Mouse (Mus musculus) embryonic stem cell, embryonic (primary cell): ENCODE measurements around the gene Pitpna.

Experiments
- CTCF ChIA-PET, 4 experiments: fragments of 300-600 bp in 2 of 4; fragments of 350-600 bp in 2 of 4; sonication (Branson Sonifier 250); formaldehyde crosslinking; loops; one replicate each; lab custom pipeline; 2022; ENCODE audit warnings: inconsistent platforms in 2 of 4; lab: Charles Lee
- POLR2A ChIA-PET, 4 experiments: fragments of 300-600 bp in 2 of 4; fragments of 350-600 bp in 2 of 4; sonication (Branson Sonifier 250); formaldehyde crosslinking; loops; one replicate each; lab custom pipeline; 2022; ENCODE audit warnings: antibody characterized with exemption in 4 of 4, inconsistent platforms in 1 of 4; lab: Charles Lee

Gene Pitpna

DNA sequence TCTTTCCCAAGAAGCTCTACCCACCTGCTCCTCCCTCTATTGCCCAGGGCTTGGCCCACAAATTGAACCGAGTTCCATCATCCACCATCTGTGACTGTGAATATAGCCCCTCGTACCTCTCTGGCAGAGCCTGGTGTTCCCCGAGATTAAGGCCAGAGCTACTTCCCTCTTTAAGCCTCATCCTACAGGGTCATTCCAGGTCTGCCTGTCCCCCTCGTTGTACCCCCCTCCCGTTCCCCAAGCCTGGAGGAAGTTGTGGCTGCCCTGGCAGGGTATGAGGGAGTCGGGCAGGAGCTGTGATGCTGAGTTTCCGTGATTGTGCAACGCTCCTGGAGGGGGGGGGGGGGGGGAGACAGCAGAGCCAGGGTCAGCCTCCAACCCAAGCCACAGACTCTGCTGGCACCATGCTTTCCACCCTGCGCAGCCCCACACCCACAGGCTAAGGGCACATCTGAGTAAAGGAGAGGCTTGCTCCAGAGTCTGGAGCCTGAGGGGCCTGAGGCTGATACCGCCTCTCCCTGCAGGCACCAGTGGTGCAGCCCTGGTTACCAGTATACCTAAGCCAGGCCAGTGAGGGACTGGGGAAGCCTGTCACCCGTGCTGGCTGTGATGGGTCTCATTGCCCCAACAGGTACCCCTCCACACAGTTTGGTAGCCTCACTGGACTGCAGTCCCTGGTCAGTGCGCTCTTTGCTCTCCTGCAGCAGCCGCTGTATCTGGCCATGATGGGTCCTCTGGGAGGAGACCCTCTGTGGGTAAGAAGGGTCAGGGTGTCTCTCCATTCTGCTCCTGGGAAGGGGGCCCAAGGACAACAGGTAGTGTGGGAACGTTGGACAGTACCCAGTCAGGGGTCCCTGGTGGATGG lies 16.5 kb upstream of the Pitpna start:
- ChIA-PET CTCF (interaction anchor here (0.6 to 4.9 kb wide), 8 partner anchors 13 to 590 kb away, joined by 3 to 49 read pairs (median 4); partner anchors contain the start of genes Slc43a2 (in 2 of the 4), Pitpna (in 1 of the 4) and Rilp (in 1 of the 4)), POLR2A (interaction anchor here in 3 of 4 experiments (0.6 to 3.6 kb wide), 10 partner anchors 10 to 110 kb away, joined by 3 to 18 read pairs (median 4); partner anchors contain the start of genes Slc43a2 (in 2 of the 3), Prpf8 (in 1 of the 3), Rilp (in 1 of the 3) and Tlcd2 (in 1 of the 3))

DNA sequence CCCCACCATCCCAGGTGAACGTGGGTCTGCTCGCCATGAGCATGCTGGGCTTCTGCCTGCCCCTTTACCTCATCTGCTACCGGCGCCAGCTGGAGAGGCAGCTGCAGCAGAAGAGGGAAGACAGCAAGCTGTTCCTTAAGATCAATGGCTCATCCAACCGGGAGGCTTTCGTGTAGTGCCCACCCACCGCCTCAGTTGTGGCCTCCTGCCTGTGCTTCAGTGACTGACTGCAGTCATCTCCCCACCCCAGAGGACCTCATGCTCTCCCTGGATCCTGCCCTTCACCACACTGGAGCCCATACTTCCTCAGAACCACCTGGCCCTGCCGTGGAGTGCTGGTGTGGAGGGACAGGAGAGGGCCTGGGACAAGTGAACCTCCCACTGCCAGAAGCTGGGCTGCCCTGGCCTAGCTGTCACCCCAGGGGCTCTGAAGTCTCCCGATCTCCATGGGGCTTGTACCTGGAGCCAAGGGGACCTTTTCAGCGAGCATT lies 15.6 kb upstream of the Pitpna start:
- CTCF ChIA-PET: interaction anchor here (0.6 to 4.9 kb wide), 14 partner anchors 12 to 62 kb away, joined by 3 to 49 read pairs (median 4); partner anchors contain the start of genes Slc43a2 (in 3 of the 4), Pitpna (in 1 of the 4) and Rilp (in 1 of the 4)

DNA sequence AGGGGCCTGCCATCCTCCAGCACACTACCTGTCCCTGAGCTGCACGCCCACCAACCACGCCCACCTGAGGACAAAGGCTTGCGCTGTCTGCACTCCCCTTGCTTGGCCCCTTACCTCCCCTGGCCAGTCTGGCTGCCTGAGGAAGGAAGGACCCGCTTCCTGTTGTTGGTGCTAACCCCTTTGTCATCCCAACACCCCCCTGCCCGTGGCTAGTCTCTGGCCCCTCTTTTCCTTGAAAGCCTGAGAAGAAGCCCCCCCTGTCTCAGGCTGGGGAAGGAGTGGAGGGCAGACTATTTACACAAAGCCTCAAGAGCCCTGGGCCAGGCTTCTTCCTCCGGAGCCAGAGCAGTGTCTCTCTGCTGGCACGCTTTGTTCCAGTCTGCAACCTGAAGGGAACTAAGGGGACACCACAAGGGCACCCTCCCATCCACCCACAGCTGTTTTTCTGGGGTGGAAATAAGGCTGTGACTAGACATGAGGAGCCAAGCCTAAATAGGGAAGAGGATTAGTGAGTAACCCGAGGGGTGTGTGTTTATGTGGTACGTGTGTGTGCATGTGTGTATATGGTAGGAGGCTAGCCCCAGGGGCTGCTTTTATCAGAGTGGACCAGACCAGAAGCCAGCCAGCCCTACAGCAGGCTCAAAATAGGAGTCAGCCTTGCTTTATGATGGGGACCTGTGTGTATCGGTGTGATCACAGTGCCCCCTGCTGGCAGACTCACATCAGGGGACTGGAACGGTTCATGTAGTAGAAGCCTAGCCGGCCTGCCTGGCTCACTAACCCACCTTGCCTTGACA lies 14.8 kb upstream of the Pitpna start:
- ChIA-PET POLR2A (interaction anchor here in 3 of 4 experiments (0.6 to 3.6 kb wide), 13 partner anchors 9 to 141 kb away, joined by 3 to 18 read pairs (median 4); partner anchors contain the start of genes Pitpna (in 2 of the 3), Slc43a2 (in 2 of the 3), Prpf8 (in 1 of the 3) and Rilp (in 1 of the 3)), CTCF (interaction anchor here (0.6 to 4.9 kb wide), 23 partner anchors 10 to 324 kb away, joined by 3 to 49 read pairs (median 3); partner anchors contain the start of genes Slc43a2 (in 3 of the 4), Pitpna (in 1 of the 4) and Rilp (in 1 of the 4))

More for the DNA sequence above, 15.6 kb upstream of the Pitpna start:
- POLR2A ChIA-PET: interaction anchor here in 3 of 4 experiments (0.6 to 3.6 kb wide), 14 partner anchors 8 to 142 kb away, joined by 3 to 18 read pairs (median 4); partner anchors contain the start of genes Pitpna (in 2 of the 3), Slc43a2 (in 2 of the 3), Prpf8 (in 1 of the 3) and Rilp (in 1 of the 3)

DNA sequence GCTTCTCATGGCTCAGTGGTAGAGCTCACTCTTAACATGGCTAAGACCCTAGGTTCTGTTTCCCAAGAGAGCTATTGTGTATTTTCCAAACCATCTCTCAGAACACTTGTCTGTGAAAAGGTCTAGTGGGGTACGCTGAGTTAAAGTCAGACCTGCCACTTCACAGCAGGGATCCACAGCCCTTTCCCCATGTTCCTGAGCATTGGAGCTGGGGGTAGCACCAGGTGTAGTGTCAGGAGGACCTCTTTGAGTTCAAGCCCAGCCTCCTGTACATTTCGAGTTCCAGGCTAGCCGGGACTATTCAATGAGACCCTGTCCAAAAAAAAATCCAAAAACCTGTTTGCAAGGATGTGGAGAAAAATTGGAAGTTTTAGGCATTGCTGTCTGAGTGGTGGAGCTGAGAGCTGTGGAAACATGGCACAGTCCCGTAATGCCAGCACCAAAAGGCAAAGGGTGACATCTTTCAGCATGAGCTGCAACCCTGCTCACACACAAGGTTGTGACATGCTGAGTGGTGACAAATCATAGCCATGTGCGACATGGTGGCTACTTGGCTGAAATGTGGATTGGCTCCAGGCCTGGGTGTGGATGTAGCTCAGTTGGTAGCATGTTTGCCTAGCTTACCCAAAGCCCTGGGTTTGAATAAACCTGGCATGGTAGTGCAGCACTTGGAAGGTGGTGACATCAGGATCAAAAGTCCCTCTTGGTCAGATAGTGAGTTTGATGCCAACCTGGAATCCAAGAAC lies 13.3 kb upstream of the Pitpna start:
- ChIA-PET POLR2A (interaction anchor here in 3 of 4 experiments (0.6 to 3.6 kb wide), 7 partner anchors 11 to 113 kb away, joined by 3 to 18 read pairs (median 3); partner anchors contain the start of genes Slc43a2 (in 1 of the 3) and Tlcd2 (in 1 of the 3)), CTCF (interaction anchor here (0.5 to 4.9 kb wide), 15 partner anchors 12 to 172 kb away, joined by 3 to 49 read pairs (median 4); partner anchors contain the start of genes Rilp (in 1 of the 4) and Slc43a2 (in 1 of the 4))

DNA sequence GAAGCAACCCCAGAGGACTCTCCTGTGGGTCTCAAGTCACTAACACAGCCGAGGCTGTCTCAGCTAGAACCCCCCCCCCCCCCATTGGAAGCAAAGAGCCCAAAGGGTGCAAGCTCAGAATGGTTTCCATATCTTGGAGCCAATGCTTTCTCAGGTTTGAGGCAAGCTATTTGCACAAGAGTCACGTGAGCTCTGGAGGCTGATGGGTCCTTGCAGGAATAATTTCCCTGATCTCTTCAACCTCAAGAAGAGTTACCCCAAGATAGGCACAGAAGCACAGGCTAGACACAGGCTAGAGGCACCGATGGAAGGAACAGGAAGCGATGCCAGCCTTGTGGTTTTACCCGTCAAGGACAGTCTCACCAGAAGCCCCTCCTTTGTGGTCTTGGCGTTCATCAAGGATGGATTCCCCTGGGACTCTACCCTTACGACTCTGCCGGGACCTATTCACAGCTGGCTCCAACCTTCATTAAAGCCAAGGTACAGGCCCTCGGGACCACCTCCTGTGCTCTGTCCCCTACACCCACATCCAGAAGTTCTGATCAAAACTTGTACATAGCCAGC lies 12.3 kb upstream of the Pitpna start:
- ChIA-PET CTCF (interaction anchor here (0.6 to 2.1 kb wide), 7 partner anchors 9 to 323 kb away, joined by 3 to 10 read pairs (median 4); no protein-coding TSS in a partner anchor), POLR2A (interaction anchor here (0.6 to 2.2 kb wide), 10 partner anchors 10 to 556 kb away, joined by 3 to 5 read pairs (median 4); partner anchors contain the start of genes Pitpna (in 1 of the 4) and Tlcd2 (in 1 of the 4))

DNA sequence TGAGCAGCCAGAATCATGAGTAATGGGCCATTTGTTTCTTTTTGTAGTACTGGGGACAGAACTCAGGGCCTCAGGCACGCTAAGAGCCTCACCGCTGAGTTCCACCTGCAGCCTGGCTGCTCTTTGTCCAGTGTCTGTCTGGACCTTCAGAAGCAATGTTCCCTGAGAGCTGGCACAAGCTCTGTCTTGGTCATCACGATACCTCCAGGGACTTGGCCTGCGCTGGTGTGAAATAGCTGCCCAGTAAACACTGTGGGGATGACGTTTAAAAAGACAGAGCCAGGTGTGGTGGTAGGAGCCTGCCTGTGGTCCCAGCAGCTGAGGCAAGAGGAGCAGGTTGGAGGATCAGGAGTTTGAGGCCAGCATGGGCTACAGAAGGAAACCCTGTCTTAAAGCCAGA lies 9.3 kb upstream of the Pitpna start:
- CTCF ChIA-PET: interaction anchor here in 1 of 4 experiments (1.5 kb wide), 1 partner anchor 9 kb away, joined by 4 read pairs; the partner anchor contains the start of gene Pitpna
- POLR2A ChIA-PET: interaction anchor here in 1 of 4 experiments (1.2 kb wide), 1 partner anchor 9 kb away, joined by 4 read pairs; the partner anchor contains the start of gene Pitpna

DNA sequence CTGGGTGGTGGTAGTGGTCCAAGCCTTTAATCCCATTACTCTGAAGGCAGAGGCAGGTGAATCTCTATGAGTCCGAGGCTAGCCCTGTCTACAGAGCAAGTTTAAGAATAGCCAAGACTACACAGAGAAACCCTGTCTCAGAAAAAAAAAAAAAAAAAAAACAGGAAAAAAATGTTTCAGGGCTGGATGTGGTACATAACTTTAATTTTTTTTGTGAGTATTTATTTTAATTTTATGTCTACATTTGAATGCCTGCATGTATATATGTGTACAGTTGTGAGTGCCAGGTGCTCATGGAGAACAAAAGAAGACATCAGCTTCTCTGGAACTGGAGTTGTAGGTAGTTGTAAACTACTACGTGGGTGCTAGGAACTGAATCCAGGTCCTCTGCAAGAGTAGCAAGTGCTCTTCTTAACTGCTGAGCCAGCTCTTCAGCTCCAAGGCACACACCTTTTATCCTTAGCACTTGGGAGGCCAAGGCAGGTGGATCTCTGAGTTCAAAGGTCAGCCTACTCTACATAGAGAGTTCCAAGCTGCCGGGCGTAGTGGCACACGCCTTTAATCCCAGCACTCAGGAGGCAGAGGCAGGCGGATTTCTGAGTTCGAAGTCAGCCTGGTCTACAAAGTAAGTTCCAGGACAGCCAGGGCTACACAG lies 6.3 kb upstream of the Pitpna start:
- ChIA-PET POLR2A (interaction anchor here in 3 of 4 experiments (0.6 to 1.2 kb wide), 3 partner anchors 18 to 51 kb away, joined by 3 read pairs; no protein-coding TSS in a partner anchor), CTCF (interaction anchor here in 2 of 4 experiments (0.6 to 0.7 kb wide), 2 partner anchors 51 to 211 kb away, joined by 3 to 4 read pairs; no protein-coding TSS in a partner anchor)

DNA sequence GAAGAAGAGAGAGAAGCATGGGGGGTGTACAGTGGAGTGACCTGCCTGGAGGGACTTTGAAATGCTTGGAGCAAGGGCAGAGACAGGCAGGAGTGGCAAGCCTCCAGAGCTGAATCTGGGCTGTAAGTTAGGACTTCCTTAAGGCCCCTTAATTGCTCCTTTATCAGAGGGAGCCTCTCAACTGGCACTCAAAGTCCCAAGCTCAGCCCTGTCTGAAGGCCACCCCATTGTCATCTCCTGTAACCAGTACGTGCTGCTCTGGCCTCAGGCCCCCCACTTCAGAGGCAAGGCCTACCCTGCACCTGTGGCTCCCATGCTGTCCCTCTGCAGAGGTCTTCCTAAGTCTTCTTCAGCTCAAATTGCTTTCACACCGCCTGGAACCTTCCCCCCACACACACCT lies 4.4 kb upstream of the Pitpna start:
- ChIA-PET POLR2A (interaction anchor here in 2 of 4 experiments (0.6 to 1.3 kb wide), 4 partner anchors 14 to 123 kb away, joined by 3 to 10 read pairs (median 3); no protein-coding TSS in a partner anchor), CTCF (interaction anchor here in 3 of 4 experiments (0.6 to 1.2 kb wide), 3 partner anchors 25 to 186 kb away, joined by 3 read pairs; partner anchors contain the start of gene Tlcd2 (in 1 of the 3))

DNA sequence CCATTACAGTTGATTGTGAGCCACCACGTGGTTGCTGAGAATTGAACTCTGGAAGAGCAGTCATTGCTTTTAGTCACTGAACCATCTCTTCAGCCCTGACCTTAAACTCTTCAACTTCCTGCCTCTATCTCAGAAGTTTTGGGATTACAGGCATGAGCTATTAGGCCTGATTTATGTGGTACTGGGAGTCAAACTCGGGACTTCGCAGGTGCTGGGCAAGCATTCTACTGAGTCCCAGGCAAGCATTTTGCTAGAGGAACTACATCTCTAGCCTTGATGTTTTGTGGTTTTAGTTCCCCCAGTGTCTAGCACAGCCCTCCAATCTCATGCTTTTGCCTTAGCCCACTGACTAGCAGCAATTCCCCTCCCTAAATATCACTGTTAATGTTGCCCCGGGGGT lies 2.8 kb upstream of the Pitpna start:
- CTCF ChIA-PET: no interaction called here

DNA sequence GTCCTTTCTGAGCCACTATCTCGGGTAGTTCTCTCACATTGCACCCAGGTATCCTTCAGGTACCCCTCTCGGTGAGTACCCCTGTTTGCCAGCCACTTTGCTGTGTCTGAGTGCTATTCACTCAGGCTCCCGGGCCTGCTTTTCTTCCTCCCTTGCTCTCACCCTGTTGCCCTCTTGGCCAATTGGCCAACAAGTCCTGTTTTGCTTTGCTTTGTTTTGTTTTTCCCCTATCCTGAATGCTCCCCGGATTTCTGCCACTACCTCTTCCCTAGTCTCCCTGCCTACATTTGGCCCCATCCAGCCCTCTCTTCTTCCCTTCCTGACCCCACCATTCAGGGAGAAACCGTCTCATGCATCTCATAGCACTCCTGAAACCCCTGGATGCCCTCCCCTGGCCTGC lies 1.9 kb upstream of the Pitpna start:
- ChIA-PET CTCF (interaction anchor here in 1 of 4 experiments (1.0 kb wide), 1 partner anchor 20 kb away, joined by 3 read pairs; no protein-coding TSS in a partner anchor), POLR2A (interaction anchor here in 1 of 4 experiments (0.6 to 5.7 kb wide), 4 partner anchors 8 to 150 kb away, joined by 3 to 56 read pairs (median 4); no protein-coding TSS in a partner anchor)

More for the DNA sequence above, 2.8 kb upstream of the Pitpna start:
- POLR2A ChIA-PET: interaction anchor here in 1 of 4 experiments (0.7 to 5.7 kb wide), 4 partner anchors 10 to 306 kb away, joined by 3 to 56 read pairs (median 4); no protein-coding TSS in a partner anchor

DNA sequence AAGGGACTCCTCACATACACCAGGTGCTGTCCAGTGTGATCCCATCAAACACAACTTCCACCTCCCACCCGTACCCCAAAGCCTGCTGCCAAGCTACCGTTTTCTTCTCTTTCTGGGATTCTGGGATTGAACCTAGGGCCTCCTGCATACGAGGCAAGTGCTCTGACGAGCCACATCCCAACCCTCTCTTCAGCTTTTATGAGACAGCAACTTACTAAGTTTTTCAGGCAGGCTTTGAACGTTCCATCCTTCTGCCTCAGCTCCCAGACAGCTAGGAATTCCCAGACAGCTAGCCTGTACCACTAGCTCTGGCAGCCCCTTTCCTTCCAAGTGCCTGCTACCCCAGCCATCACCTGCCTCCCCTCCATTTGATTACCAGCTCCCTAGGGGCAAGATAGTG lies 934 bp upstream of the Pitpna start:
- ChIA-PET POLR2A (interaction anchor here (0.6 to 5.7 kb wide), 27 partner anchors 8 to 180 kb away, joined by 3 to 56 read pairs (median 4); partner anchors contain the start of genes Rilp (in 2 of the 4), Slc43a2 (in 2 of the 4), Inpp5k (in 1 of the 4) and Prpf8 (in 1 of the 4)), CTCF (interaction anchor here in 1 of 4 experiments (0.8 to 3.0 kb wide), 4 partner anchors 9 to 76 kb away, joined by 4 to 10 read pairs (median 6); partner anchors contain the start of gene Slc43a2)

DNA sequence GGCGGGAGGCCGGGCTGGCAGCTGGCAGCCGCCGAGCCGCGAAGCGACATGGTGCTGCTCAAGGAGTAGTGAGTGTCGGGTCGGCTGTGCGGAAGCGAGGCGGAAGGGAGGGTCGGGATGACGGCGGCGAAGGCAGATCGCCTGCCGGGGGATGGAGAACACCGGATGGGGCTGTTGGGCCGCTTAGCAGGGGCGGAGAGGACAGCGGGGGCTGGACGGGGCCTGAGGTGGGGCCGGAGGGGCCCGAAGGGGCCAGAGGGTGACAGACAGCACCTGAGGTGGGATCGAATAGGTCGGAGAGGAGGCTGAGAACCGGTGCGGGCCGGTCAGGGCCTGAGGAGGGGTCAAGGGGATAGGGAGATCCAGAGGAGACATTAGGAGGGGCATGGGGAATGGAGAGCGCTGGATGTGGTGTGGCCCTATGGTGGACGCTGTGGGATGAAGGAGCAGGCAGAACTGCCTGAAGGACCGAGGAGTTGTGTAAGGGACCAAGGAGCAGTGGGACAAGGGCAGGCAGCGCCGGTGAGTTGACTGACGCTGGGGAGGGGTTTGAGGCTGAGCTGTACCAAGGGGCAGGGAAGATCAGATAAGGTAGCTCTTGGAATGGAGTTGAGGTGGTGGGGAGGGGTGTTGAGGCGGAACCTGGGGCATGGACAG lies 516 bp downstream of the Pitpna start:
- CTCF ChIA-PET: interaction anchor here in 1 of 4 experiments (0.5 to 3.0 kb wide), 5 partner anchors 10 to 78 kb away, joined by 3 to 10 read pairs (median 4); partner anchors contain the start of gene Slc43a2

DNA sequence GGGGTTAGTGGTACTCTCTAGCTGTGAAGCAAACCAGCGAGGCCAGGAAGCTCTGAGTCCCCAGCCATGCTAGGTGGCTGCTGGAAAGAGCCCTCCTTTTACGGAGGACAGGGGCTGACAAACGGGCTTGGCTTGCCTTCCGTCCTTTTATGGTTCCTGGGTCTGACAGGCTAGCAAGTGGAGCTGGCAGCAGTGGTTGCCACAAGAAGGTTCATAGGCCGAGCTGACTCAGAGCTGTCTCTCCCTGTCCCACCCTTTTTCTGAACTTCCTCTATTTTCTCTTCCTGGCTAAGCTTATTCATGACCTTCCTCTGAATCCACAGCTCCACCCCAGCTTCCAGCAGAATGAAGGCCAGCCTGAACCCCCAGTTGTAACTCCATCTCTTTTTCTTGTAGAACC lies 4.7 kb downstream of the Pitpna start:
- ChIA-PET POLR2A (interaction anchor here in 2 of 4 experiments (0.8 to 2.2 kb wide), 13 partner anchors 9 to 131 kb away, joined by 3 to 13 read pairs (median 3); partner anchors contain the start of genes Rilp (in 1 of the 2) and Tlcd2 (in 1 of the 2)), CTCF (interaction anchor here (0.7 to 1.3 kb wide), 5 partner anchors 10 to 82 kb away, joined by 3 to 5 read pairs (median 4); partner anchors contain the start of gene Slc43a2 (in 1 of the 4))

More for the DNA sequence above, 516 bp downstream of the Pitpna start:
- POLR2A ChIA-PET: interaction anchor here (0.5 to 5.7 kb wide), 45 partner anchors 10 to 382 kb away, joined by 3 to 56 read pairs (median 4); partner anchors contain the start of genes Rilp (in 3 of the 4), Rpa1 (in 2 of the 4), Slc43a2 (in 2 of the 4) and Smyd4 (in 2 of the 4)

DNA sequence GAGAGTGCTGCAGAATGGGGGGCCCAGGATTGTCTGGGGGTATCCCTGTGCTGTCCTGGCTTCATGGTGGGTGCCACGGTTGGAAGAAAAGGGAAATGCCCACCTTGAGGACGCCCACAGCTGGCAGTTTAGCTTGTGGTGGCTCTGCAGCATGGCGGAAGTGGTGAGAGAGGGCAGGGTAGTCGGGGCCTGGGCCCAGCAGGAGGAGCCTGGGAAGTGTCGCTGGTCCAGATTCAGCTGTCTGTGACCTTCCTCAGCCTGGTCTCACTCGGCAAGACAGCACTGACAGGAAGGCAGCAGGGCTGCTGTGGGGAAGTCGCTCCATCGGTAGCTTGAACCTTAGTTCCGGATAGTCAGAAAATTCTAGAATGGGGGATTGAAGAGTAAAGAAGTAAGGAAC lies 6.5 kb downstream of the Pitpna start:
- ChIA-PET CTCF (interaction anchor here in 2 of 4 experiments (0.7 to 0.8 kb wide), 2 partner anchors 11 to 64 kb away, joined by 3 read pairs; no protein-coding TSS in a partner anchor), POLR2A (interaction anchor here in 2 of 4 experiments (0.8 to 1.6 kb wide), 6 partner anchors 9 to 19 kb away, joined by 3 to 5 read pairs (median 3); no protein-coding TSS in a partner anchor)
